Mouse (Mus musculus) liver, adult 2 months (tissue): ENCODE measurements around the gene Sspn.

Experiments
- CTCF ChIP-seq: fragments of 200-500 bp; IDR thresholded peaks from 2 replicates; pipeline ENCODE4 v1.5.1; 2011; ENCODE audit warnings: low read depth, low read length, control low read depth
- POLR2A ChIP-seq: fragments of 200-500 bp; IDR thresholded peaks from 2 replicates; pipeline ENCODE4 v1.6.1; 2011; ENCODE audit warnings: low read length, control low read depth; ENCODE audit not compliant: insufficient read depth; ENCODE audit errors: extremely low read depth

- TF ChIP-seq POLR2A (no peak), CTCF (no peak)
Observed at GRCm38 (mm10) chr6:145912232-145912631, 19.2 kb upstream of the Sspn start.
